Mouse (Mus musculus): ENCODE measurements at regions not wholly inside any gene's neighbourhood (a gene's known extent, or its start where the extent isn't known, plus 50 kb on each side); places are given as distances from the start of the nearest gene placed in this dataset.

GRCm38 (mm10) chr17:45928903-45929477 is 103.2 kb downstream of the Vegfa start:
- Histone ChIP-seq H3K27me3 (ENCODE audit: control insufficient read depth, insufficient read depth, low read length) (no peaks in the 10 kb centered on the region), H3K4me3 (ENCODE audit: control insufficient read depth in 1 of 2, insufficient read depth in 1 of 2, low read depth in 1 of 2, low read length in 2 of 2) (no peak overlapping the region), H3K27ac (replicated peaks in 1 of 2; ENCODE audit: control insufficient read depth in 1 of 2, insufficient read depth in 1 of 2, low read depth in 2 of 2, low read length in 2 of 2) (no peak overlapping the region), H3K36me3 (ENCODE audit: control insufficient read depth, insufficient read depth, low read length) (no peaks in the 10 kb centered on the region), H3K9me3 (ENCODE audit: control insufficient read depth, low read length) (no peaks in the 10 kb centered on the region), H3K4me2 (ENCODE audit: low read length) (no peak overlapping the region), H3K4me1 (ENCODE audit: control insufficient read depth in 2 of 2, insufficient read depth in 2 of 2, low read length in 2 of 2) (peaks cover 5 to 10% of the 10 kb centered on the region in 2 experiments; a peak in 2 of 4 replicates), H3K9ac (ENCODE audit: low read length) (no peak overlapping the region)
- WGBS, result 53% methylated on average over 8 of the region's 8 CpGs
- no peak for ATAC-seq (ENCODE audit: insufficient number of reproducible peaks, insufficient read depth, low FRiP score, low read depth)

GRCm38 (mm10) chr17:45928013-45928412 is 104.2 kb downstream of the Vegfa start:
- Histone ChIP-seq H3K4me3 (ENCODE audit: control insufficient read depth in 1 of 2, insufficient read depth in 1 of 2, low read depth in 1 of 2, low read length in 2 of 2) (no peak overlapping the region), H3K4me1 (ENCODE audit: control insufficient read depth in 2 of 2, insufficient read depth in 2 of 2, low read length in 2 of 2) (peaks cover under 1 to 5% of the 10 kb centered on the region in 2 experiments; a peak in 1 of 4 replicates), H3K4me2 (ENCODE audit: low read length) (no peak overlapping the region), H3K27me3 (ENCODE audit: control insufficient read depth, insufficient read depth, low read length) (no peaks in the 10 kb centered on the region), H3K36me3 (ENCODE audit: control insufficient read depth, insufficient read depth, low read length) (no peaks in the 10 kb centered on the region), H3K9ac (ENCODE audit: low read length) (no peak overlapping the region), H3K9me3 (ENCODE audit: control insufficient read depth, low read length) (no peaks in the 10 kb centered on the region), H3K27ac (replicated peaks in 1 of 2; ENCODE audit: control insufficient read depth in 1 of 2, insufficient read depth in 1 of 2, low read depth in 2 of 2, low read length in 2 of 2) (no peak overlapping the region)
- WGBS, result 69% methylated on average over 4 of the region's 4 CpGs
- ATAC-seq (ENCODE audit: insufficient number of reproducible peaks, insufficient read depth, low FRiP score, low read depth), result no peak

GRCm38 (mm10) chr17:45925845-45926244 is 106.3 kb downstream of the Vegfa start:
- H3K4me1 ChIP-seq (ENCODE audit: control insufficient read depth in 2 of 2, insufficient read depth in 2 of 2, low read length in 2 of 2), result peaks cover 0 to 2% of the 10 kb centered on the region in 2 experiments; a peak in 1 of 4 replicates
- H3K27ac ChIP-seq (replicated peaks in 1 of 2; ENCODE audit: control insufficient read depth in 1 of 2, insufficient read depth in 1 of 2, low read depth in 2 of 2, low read length in 2 of 2), result no peak overlapping the region
- no peaks in the 10 kb centered on the region for H3K36me3 ChIP-seq (ENCODE audit: control insufficient read depth, insufficient read depth, low read length)
- 74% methylated on average over 6 of the region's 6 CpGs for WGBS
- H3K27me3 ChIP-seq (ENCODE audit: control insufficient read depth, insufficient read depth, low read length), result no peaks in the 10 kb centered on the region
- no peak for ATAC-seq (ENCODE audit: insufficient number of reproducible peaks, insufficient read depth, low FRiP score, low read depth)
- no peaks in the 10 kb centered on the region for H3K9me3 ChIP-seq (ENCODE audit: control insufficient read depth, low read length)
- H3K4me2 ChIP-seq (ENCODE audit: low read length), result no peak overlapping the region
- no peak overlapping the region for H3K4me3 ChIP-seq (ENCODE audit: control insufficient read depth in 1 of 2, insufficient read depth in 1 of 2, low read depth in 1 of 2, low read length in 2 of 2)
- no peak overlapping the region for H3K9ac ChIP-seq (ENCODE audit: low read length)

GRCm38 (mm10) chr17:45924595-45924994 is 107.6 kb downstream of the Vegfa start:
- WGBS, result 89% methylated on average over 6 of the region's 6 CpGs
- no peak overlapping the region for H3K27ac ChIP-seq (replicated peaks in 1 of 2; ENCODE audit: control insufficient read depth in 1 of 2, insufficient read depth in 1 of 2, low read depth in 2 of 2, low read length in 2 of 2)
- no peak for ATAC-seq (ENCODE audit: insufficient number of reproducible peaks, insufficient read depth, low FRiP score, low read depth)

GRCm38 (mm10) chr17:45923217-45923730 is 108.9 kb downstream of the Vegfa start:
- no peak overlapping the region for H3K9ac ChIP-seq (ENCODE audit: low read length)

More at GRCm38 (mm10) chr17:45924595-45924994, 107.6 kb downstream of the Vegfa start:
- Histone ChIP-seq H3K36me3 (ENCODE audit: control insufficient read depth, insufficient read depth, low read length) (no peaks in the 10 kb centered on the region), H3K27me3 (ENCODE audit: control insufficient read depth, insufficient read depth, low read length) (no peaks in the 10 kb centered on the region), H3K4me3 (ENCODE audit: control insufficient read depth in 1 of 2, insufficient read depth in 1 of 2, low read depth in 1 of 2, low read length in 2 of 2) (no peak overlapping the region), H3K4me2 (ENCODE audit: low read length) (no peak overlapping the region), H3K4me1 (ENCODE audit: control insufficient read depth in 2 of 2, insufficient read depth in 2 of 2, low read length in 2 of 2) (peaks cover 8% of the 10 kb centered on the region in 2 experiments), H3K9ac (ENCODE audit: low read length) (no peak overlapping the region), H3K9me3 (ENCODE audit: control insufficient read depth, low read length) (no peaks in the 10 kb centered on the region)

GRCm38 (mm10) chr17:45917647-45918046 is 114.5 kb downstream of the Vegfa start:
- ATAC-seq (ENCODE audit: insufficient number of reproducible peaks, insufficient read depth, low FRiP score, low read depth), result no peak

More at GRCm38 (mm10) chr17:45923217-45923730, 108.9 kb downstream of the Vegfa start:
- Histone ChIP-seq H3K4me2 (ENCODE audit: low read length) (no peak overlapping the region), H3K27ac (replicated peaks in 1 of 2; ENCODE audit: control insufficient read depth in 1 of 2, insufficient read depth in 1 of 2, low read depth in 2 of 2, low read length in 2 of 2) (no peak overlapping the region), H3K4me3 (ENCODE audit: control insufficient read depth in 1 of 2, insufficient read depth in 1 of 2, low read depth in 1 of 2, low read length in 2 of 2) (no peak overlapping the region), H3K9me3 (ENCODE audit: control insufficient read depth, low read length) (no peaks in the 10 kb centered on the region), H3K4me1 (ENCODE audit: control insufficient read depth in 2 of 2, insufficient read depth in 2 of 2, low read length in 2 of 2) (peaks cover 11 to 14% of the 10 kb centered on the region in 2 experiments), H3K36me3 (ENCODE audit: control insufficient read depth, insufficient read depth, low read length) (no peaks in the 10 kb centered on the region), H3K27me3 (ENCODE audit: control insufficient read depth, insufficient read depth, low read length) (no peaks in the 10 kb centered on the region)
- 54% methylated on average over 8 of the region's 8 CpGs for WGBS
- no peak for ATAC-seq (ENCODE audit: insufficient number of reproducible peaks, insufficient read depth, low FRiP score, low read depth)

GRCm38 (mm10) chr17:45916937-45917336 is 115.2 kb downstream of the Vegfa start:
- WGBS, result 54% methylated on average over 4 of the region's 4 CpGs
- Histone ChIP-seq H3K4me1 (ENCODE audit: control insufficient read depth in 2 of 2, insufficient read depth in 2 of 2, low read length in 2 of 2) (peaks cover 24 to 31% of the 10 kb centered on the region in 2 experiments), H3K36me3 (ENCODE audit: control insufficient read depth, insufficient read depth, low read length) (no peaks in the 10 kb centered on the region), H3K4me2 (ENCODE audit: low read length) (no peak overlapping the region), H3K27me3 (ENCODE audit: control insufficient read depth, insufficient read depth, low read length) (no peaks in the 10 kb centered on the region), H3K9me3 (ENCODE audit: control insufficient read depth, low read length) (no peaks in the 10 kb centered on the region), H3K4me3 (ENCODE audit: control insufficient read depth in 1 of 2, insufficient read depth in 1 of 2, low read depth in 1 of 2, low read length in 2 of 2) (no peak overlapping the region), H3K27ac (replicated peaks in 1 of 2; ENCODE audit: control insufficient read depth in 1 of 2, insufficient read depth in 1 of 2, low read depth in 2 of 2, low read length in 2 of 2) (peak overlapping the region in 1 of 2 experiments; percentile 21; a peak in 2 of 4 replicates), H3K9ac (ENCODE audit: low read length) (no peak overlapping the region; the same call in 1 of the 2 replicates)
- ATAC-seq (ENCODE audit: insufficient number of reproducible peaks, insufficient read depth, low FRiP score, low read depth), result no peak

More at GRCm38 (mm10) chr17:45917647-45918046, 114.5 kb downstream of the Vegfa start:
- Histone ChIP-seq H3K9me3 (ENCODE audit: control insufficient read depth, low read length) (no peaks in the 10 kb centered on the region), H3K27me3 (ENCODE audit: control insufficient read depth, insufficient read depth, low read length) (no peaks in the 10 kb centered on the region), H3K4me1 (ENCODE audit: control insufficient read depth in 2 of 2, insufficient read depth in 2 of 2, low read length in 2 of 2) (peaks cover 24 to 31% of the 10 kb centered on the region in 2 experiments), H3K36me3 (ENCODE audit: control insufficient read depth, insufficient read depth, low read length) (no peaks in the 10 kb centered on the region), H3K4me3 (ENCODE audit: control insufficient read depth in 1 of 2, insufficient read depth in 1 of 2, low read depth in 1 of 2, low read length in 2 of 2) (no peak overlapping the region), H3K4me2 (ENCODE audit: low read length) (no peak overlapping the region), H3K9ac (ENCODE audit: low read length) (no peak overlapping the region), H3K27ac (replicated peaks in 1 of 2; ENCODE audit: control insufficient read depth in 1 of 2, insufficient read depth in 1 of 2, low read depth in 2 of 2, low read length in 2 of 2) (no peak overlapping the region)
- WGBS, result 100% methylated on average over 2 of the region's 2 CpGs

All from heart, embryonic 14.5 days (tissue).